Mouse (Mus musculus): ENCODE measurements around the gene Nxnl2. TPM values are rescaled to one million over a fixed set of nuclear protein-coding genes. Genes with fewer than 3 reads are reported as not detected.
"Not testable (repeated sequence)": the region's sequence is repeated elsewhere in the genome, so short reads cannot be mapped to it uniquely, and the experiment has no call there.

The Nxnl2 gene
- polyA plus RNA-seq, 1 experiment from 2014 or later, result 2.3 TPM

DNA sequence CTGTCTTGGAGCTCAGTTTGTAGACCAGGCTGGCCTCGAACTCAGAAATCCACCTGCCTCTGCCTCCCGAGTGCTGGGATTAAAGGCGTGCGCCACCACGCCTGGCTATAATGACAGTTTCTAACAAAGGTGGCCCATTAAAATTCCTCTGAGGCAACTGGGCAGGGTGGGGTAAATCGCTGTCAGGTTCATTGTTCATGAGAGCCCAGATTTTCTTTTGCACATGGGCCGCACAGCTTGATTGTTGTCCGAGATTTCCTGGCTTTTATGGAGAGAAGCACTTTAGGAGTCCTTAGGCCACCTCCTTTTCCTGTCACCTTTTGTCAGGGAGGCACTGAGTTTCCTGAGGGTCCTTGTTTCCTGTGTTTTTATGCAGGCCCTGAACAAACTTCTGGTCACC is 32.6 kb downstream of the Nxnl2 start:
- no peak overlapping the region for H3K27ac ChIP-seq
- DNase-seq (ENCODE audit: low spot score), result no peak
- H3K36me3 ChIP-seq (ENCODE audit: insufficient read depth, low read length), result no peaks in the 10 kb centered on the region
- H3K9ac ChIP-seq (ENCODE audit: low read depth, low read length), result no peak overlapping the region
- ATAC-seq (replicated peaks; ENCODE audit: low FRiP score, low read depth), result no peak
- WGBS, result 76% methylated on average over 8 of the region's 8 CpGs
- no peak overlapping the region for H3K4me3 ChIP-seq (replicated peaks; ENCODE audit: low read depth, low read length)
- H3K27me3 ChIP-seq (ENCODE audit: insufficient read depth, low read length), result no peaks in the 10 kb centered on the region
- no peak for TF ChIP-seq CTCF (IDR thresholded peaks at IDR 0.05; ENCODE audit: low read depth)
- no peaks in the 10 kb centered on the region for H3K4me1 ChIP-seq (replicated peaks; ENCODE audit: insufficient read depth, low read length)
- H3K4me2 ChIP-seq (ENCODE audit: low read length), result no peak overlapping the region
- no peaks in the 10 kb centered on the region for H3K9me3 ChIP-seq (replicated peaks; ENCODE audit: low read length)

DNA sequence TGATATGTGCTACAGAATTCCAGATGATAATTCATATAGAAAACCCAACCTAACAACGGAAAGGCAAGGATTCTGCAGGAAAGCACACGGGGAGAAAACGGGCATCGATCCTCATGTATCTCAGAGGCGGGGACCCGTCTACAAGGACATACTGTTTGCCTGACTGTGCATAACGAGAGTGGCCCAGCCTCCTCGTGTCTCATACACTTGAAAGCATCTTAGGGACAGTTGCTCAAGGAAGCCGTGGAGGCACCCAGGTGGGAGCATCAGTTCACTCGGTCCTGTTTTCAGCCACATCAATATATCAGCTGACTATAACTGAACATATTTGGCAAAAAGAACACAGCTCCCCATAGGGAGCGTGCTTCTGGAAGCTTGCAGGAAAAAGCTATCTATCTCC is 33.3 kb downstream of the Nxnl2 start:
- not testable (repeated sequence) for H3K9me3 ChIP-seq (replicated peaks; ENCODE audit: low read length); H3K4me3 ChIP-seq (replicated peaks; ENCODE audit: low read depth, low read length); H3K4me2 ChIP-seq (ENCODE audit: low read length); H3K9ac ChIP-seq (ENCODE audit: low read depth, low read length); ATAC-seq (replicated peaks; ENCODE audit: low FRiP score, low read depth); H3K27me3 ChIP-seq (ENCODE audit: insufficient read depth, low read length); H3K36me3 ChIP-seq (ENCODE audit: insufficient read depth, low read length); DNase-seq (ENCODE audit: low spot score); H3K27ac ChIP-seq; H3K4me1 ChIP-seq (replicated peaks; ENCODE audit: insufficient read depth, low read length)
- 80% methylated on average over 11 of the region's 11 CpGs for WGBS

DNA sequence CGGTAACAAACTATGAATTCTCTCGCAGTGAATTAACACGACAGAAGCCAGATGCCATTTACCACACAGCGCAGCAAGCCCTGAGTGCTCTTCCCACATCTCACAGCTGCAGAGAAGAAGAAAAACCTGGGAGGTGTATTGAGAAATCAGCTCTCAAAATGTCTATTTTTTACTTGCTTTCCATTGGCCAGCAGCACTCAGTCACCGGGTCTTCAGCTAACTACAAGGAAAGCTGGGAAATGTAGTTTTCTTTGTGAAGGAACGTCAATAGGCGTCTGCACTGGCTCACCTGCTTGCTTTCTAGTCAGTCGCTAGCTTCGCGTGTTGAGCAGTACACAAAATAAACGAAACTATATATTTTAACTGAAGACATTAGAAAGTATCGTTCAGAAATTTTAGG is 37.1 kb downstream of the Nxnl2 start:
- Histone ChIP-seq H3K36me3 (ENCODE audit: insufficient read depth, low read length) (no peaks in the 10 kb centered on the region), H3K27ac (no peak overlapping the region), H3K27me3 (ENCODE audit: insufficient read depth, low read length) (no peaks in the 10 kb centered on the region), H3K9ac (ENCODE audit: low read depth, low read length) (no peak overlapping the region), H3K9me3 (replicated peaks; ENCODE audit: low read length) (no peaks in the 10 kb centered on the region), H3K4me2 (ENCODE audit: low read length) (no peak overlapping the region), H3K4me3 (replicated peaks; ENCODE audit: low read depth, low read length) (no peak overlapping the region), H3K4me1 (replicated peaks; ENCODE audit: insufficient read depth, low read length) (no peaks in the 10 kb centered on the region)
- DNase-seq (ENCODE audit: low spot score) (peak; percentile 35), ATAC-seq (replicated peaks; ENCODE audit: low FRiP score, low read depth) (no peak)
- 68% methylated on average over 12 of the region's 12 CpGs for WGBS
- TF ChIP-seq CTCF (IDR thresholded peaks at IDR 0.05; ENCODE audit: low read depth), result no peak

DNA sequence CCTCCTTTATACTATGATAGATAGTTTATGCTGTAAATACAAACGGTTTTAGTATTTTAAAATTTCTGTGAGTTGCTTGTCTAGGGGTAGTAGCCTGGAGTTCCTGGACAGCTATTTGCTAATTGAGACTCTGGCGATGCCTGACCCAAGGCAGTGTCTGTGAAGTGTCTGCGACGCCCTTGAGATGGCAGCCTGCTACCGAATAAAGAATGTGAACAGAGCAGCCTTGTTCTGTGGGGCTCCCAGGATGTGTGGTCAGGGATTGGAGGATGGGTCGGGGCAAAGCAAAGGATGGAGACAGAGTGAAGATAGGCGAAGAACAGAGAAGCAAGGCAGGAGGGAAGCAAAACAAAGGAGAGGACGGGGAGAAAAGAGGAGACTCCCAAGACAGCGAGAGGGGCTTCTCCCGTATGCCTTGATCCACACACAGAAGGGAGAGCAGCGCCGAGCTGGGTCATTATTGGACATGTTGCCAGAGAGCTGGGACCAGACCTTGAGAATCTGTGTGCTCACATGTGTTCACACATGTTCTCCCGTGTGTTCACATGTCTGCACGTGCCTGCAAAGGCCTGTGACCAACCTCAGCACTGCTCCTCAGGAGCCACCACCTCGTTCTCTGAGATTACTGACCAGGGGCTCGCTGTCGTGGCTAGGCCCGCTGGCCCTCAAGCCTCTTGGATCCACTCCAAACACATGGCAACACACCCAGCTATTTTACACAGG is 37.7 kb downstream of the Nxnl2 start:
- 70% methylated on average over 18 of the region's 18 CpGs for WGBS

DNA sequence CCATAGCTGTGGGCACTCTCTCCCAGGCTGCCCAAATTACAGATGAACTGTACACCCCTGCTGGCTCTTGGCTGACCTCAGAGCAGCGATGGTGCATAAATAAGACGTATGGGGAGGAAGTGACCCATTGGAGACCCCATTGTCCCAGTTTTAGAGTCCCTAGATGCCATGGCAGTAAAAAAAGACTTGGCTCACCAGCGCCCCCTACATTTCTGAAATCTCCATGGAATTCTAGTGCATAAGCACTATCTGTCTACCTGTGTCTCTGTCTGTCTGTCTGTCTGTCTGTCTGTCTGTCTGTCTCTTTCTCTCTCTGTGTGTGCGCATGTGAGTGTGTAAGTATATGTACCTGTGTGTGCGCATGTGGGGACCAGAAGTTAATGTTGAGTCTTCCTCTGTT is 39.8 kb downstream of the Nxnl2 start:
- Histone ChIP-seq H3K9me3 (replicated peaks; ENCODE audit: low read length) (no peaks in the 10 kb centered on the region), H3K4me3 (replicated peaks; ENCODE audit: low read depth, low read length) (no peak overlapping the region), H3K27me3 (ENCODE audit: insufficient read depth, low read length) (no peaks in the 10 kb centered on the region), H3K4me2 (ENCODE audit: low read length) (no peak overlapping the region), H3K27ac (no peak overlapping the region), H3K4me1 (replicated peaks; ENCODE audit: insufficient read depth, low read length) (no peaks in the 10 kb centered on the region), H3K9ac (ENCODE audit: low read depth, low read length) (no peak overlapping the region), H3K36me3 (ENCODE audit: insufficient read depth, low read length) (no peaks in the 10 kb centered on the region)
- 63% methylated on average over 5 of the region's 5 CpGs for WGBS
- DNase-seq (ENCODE audit: low spot score), result no peak
- TF ChIP-seq CTCF (IDR thresholded peaks at IDR 0.05; ENCODE audit: low read depth), result peak; percentile 33
- ATAC-seq (replicated peaks; ENCODE audit: low FRiP score, low read depth), result no peak

More for the DNA sequence above, 37.7 kb downstream of the Nxnl2 start:
- Histone ChIP-seq H3K36me3 (ENCODE audit: insufficient read depth, low read length) (no peaks in the 10 kb centered on the region), H3K4me1 (replicated peaks; ENCODE audit: insufficient read depth, low read length) (no peaks in the 10 kb centered on the region), H3K4me2 (ENCODE audit: low read length) (no peak overlapping the region), H3K27ac (no peak overlapping the region), H3K4me3 (replicated peaks; ENCODE audit: low read depth, low read length) (no peak overlapping the region), H3K9ac (ENCODE audit: low read depth, low read length) (no peak overlapping the region), H3K27me3 (ENCODE audit: insufficient read depth, low read length) (no peaks in the 10 kb centered on the region), H3K9me3 (replicated peaks; ENCODE audit: low read length) (no peaks in the 10 kb centered on the region)
- peak; percentile 64 for TF ChIP-seq CTCF (IDR thresholded peaks at IDR 0.05; ENCODE audit: low read depth)
- DNase-seq (ENCODE audit: low spot score) (peak; percentile 78), ATAC-seq (replicated peaks; ENCODE audit: low FRiP score, low read depth) (0 out of 2 replicates have a peak, but pooled peaks have one; percentile 36)

DNA sequence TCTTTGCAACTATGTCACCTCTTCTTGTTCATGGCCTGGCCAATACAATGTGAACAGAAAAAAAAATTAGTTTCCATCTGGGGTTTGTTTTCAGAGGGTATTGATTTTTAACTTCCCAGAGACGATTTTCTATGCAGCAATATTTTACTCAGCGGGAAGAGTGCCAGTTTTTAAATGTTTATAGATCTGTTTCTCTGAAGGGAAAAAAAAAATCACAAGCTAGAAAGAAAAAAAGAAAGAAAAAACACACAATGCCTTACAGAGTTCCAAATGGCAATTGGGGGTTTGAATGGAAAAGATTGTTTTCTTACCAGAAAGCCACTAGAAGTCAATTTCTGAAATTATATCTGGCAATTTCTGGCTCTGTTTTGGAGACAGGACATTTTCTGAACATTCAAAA is 43.9 kb downstream of the Nxnl2 start:
- Histone ChIP-seq H3K4me1 (replicated peaks; ENCODE audit: insufficient read depth, low read length) (no peaks in the 10 kb centered on the region), H3K4me2 (ENCODE audit: low read length) (no peak overlapping the region), H3K4me3 (replicated peaks; ENCODE audit: low read depth, low read length) (no peak overlapping the region), H3K27ac (no peak overlapping the region), H3K9ac (ENCODE audit: low read depth, low read length) (no peak overlapping the region), H3K9me3 (replicated peaks; ENCODE audit: low read length) (no peaks in the 10 kb centered on the region), H3K36me3 (ENCODE audit: insufficient read depth, low read length) (no peaks in the 10 kb centered on the region), H3K27me3 (ENCODE audit: insufficient read depth, low read length) (no peaks in the 10 kb centered on the region)
- TF ChIP-seq CTCF (IDR thresholded peaks at IDR 0.05; ENCODE audit: low read depth), result no peak
- 71% methylated on average over 2 of the region's 2 CpGs for WGBS
- DNase-seq (ENCODE audit: low spot score) (no peak), ATAC-seq (replicated peaks; ENCODE audit: low FRiP score, low read depth) (no peak)

DNA sequence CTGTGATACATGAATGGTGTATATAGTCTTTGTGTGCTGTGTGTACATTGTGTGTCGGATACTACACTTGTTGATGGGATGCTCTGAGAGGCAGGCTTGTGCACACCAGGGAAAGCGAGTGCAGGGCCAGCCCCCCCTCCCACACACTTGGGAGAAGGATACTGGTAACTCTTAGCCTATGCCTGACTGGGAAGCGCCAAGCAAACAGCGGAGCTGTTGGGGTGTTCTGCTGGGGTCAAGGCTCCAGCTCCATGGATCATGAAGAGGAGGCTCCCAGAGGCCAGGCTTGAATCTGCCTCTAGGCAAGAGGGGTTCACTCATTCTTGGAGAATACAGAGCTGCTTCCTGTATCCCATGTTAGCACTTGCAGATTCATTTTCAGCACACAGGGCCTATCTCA is 50.1 kb downstream of the Nxnl2 start:
- Histone ChIP-seq H3K4me3 (replicated peaks; ENCODE audit: low read depth, low read length) (no peak overlapping the region), H3K9me3 (replicated peaks; ENCODE audit: low read length) (no peaks in the 10 kb centered on the region), H3K9ac (ENCODE audit: low read depth, low read length) (no peak overlapping the region), H3K4me2 (ENCODE audit: low read length) (no peak overlapping the region), H3K36me3 (ENCODE audit: insufficient read depth, low read length) (no peaks in the 10 kb centered on the region), H3K27me3 (ENCODE audit: insufficient read depth, low read length) (no peaks in the 10 kb centered on the region), H3K4me1 (replicated peaks; ENCODE audit: insufficient read depth, low read length) (peaks cover 16% of the 10 kb centered on the region; the same call in 1 of the 2 replicates), H3K27ac (peak overlapping the region; percentile 25; the same call in 1 of the 2 replicates)
- ATAC-seq (replicated peaks; ENCODE audit: low FRiP score, low read depth), result no peak
- no peak for DNase-seq (ENCODE audit: low spot score)
- TF ChIP-seq CTCF (IDR thresholded peaks at IDR 0.05; ENCODE audit: low read depth), result no peak
- 70% methylated on average over 4 of the region's 4 CpGs for WGBS

All from kidney, postnatal 0 days (tissue).